Mouse (Mus musculus) intestine, postnatal 0 days (tissue): ENCODE results near the gene Mfrp. TPM values are rescaled to one million over a fixed set of nuclear protein-coding genes. Genes with fewer than 3 reads are reported as not detected.
A peak's percentile ranks its signal among the peaks of the same experiment; 100 is the strongest.

Experiments
- ATAC-seq: fragments of 200-750 bp; cut with Nextera tagmentation; 2 replicates; pipeline ENCODE4 v1.8.0; 2017; ENCODE audit warnings: mild to moderate bottlenecking, moderate TSS enrichment, moderate library complexity
- H3K27ac ChIP-seq: fragments of 300-500 bp; sonication (generic); 2 replicates; pipeline ENCODE4 v1.5.1; 2014; ENCODE audit warnings: mild to moderate bottlenecking, low read depth, low read length, moderate library complexity
- H3K27me3 ChIP-seq: fragments of 300-500 bp; sonication (generic); replicated peaks from 2 replicates; pipeline ENCODE4 v1.6.1; 2014; ENCODE audit warnings: low read length, mixed read lengths; ENCODE audit not compliant: control insufficient read depth, insufficient read depth
- H3K36me3 ChIP-seq: fragments of 300-500 bp; sonication (generic); 2 replicates; pipeline ENCODE4 v1.6.1; 2014; ENCODE audit warnings: mild to moderate bottlenecking, moderate library complexity; ENCODE audit not compliant: control insufficient read depth, insufficient read depth
- H3K4me1 ChIP-seq: fragments of 300-500 bp; sonication (generic); replicated peaks from 2 replicates; pipeline ENCODE4 v1.6.1; 2014; ENCODE audit warnings: antibody characterized with exemption, low read length, mixed read lengths; ENCODE audit not compliant: control insufficient read depth, insufficient read depth
- H3K4me2 ChIP-seq: fragments of 300-500 bp; sonication (generic); replicated peaks from 2 replicates; pipeline ENCODE4 v1.6.1; 2014; ENCODE audit warnings: low read depth, mild to moderate bottlenecking, moderate library complexity
- H3K4me3 ChIP-seq: fragments of 300-500 bp; sonication (generic); 2 replicates; pipeline ENCODE4 v1.5.1; 2014; ENCODE audit warnings: low read depth, low read length
- H3K9ac ChIP-seq: fragments of 300-500 bp; sonication (generic); 2 replicates; pipeline ENCODE4 v1.6.1; 2014; ENCODE audit warnings: mild to moderate bottlenecking, low read depth, low read length
- H3K9me3 ChIP-seq: fragments of 300-500 bp; sonication (generic); 2 replicates; pipeline ENCODE4 v1.6.1; 2016; ENCODE audit warnings: mixed run types; ENCODE audit not compliant: control insufficient read depth
- CTCF ChIP-seq: sonication (generic); IDR thresholded peaks from 2 replicates; pipeline ENCODE4 v1.5.1; 2016; ENCODE audit warnings: low read depth, mild to moderate bottlenecking, control low read depth, antibody characterized with exemption, moderate library complexity
- WGBS: fragments of 180-500 bp; shearing (Covaris S2); extraction: QIAGEN DNeasy Blood & Tissue Kit; methylation state at CpG from one replicate; pipeline ENCODE4 v1.1.7; 2014; 5-methylcytosine and 5-hydroxymethylcytosine counted together
- polyA plus RNA-seq: library from polyadenylated mRNA; unstranded; fragments of >200 nt; fragmentation: Nextera tagmentation; extraction: Ambion mirVana; gene quantifications from 2 replicates; pipeline ENCODE4 v1.2.1, GENCODE M21; 2015

The Mfrp gene
- polyA plus RNA-seq, 1 experiment from 2014 or later = 0.05 TPM

DNA sequence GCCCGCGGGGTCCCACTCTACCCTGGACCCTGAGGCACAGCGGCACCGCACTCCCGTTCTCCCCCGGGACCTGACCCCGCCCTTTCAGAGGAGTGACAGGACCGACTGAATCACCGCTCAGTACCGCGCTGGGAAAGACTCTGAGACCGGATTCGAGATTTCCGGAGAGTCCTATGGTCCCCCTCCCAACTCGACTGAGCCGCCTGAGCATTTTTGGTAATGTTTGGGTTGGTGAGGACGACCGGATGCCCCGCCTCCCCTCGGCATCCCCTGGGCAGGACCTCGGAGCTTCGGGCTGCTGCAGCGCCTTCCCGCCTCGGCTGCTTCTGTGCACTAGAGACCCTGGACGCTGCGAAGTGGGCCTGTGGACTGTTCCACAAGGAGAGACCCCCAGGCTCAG, 28.5 kb downstream of the Mfrp start:
- Histone ChIP-seq H3K4me2 (peak overlapping the region; percentile 62), H3K27ac (peak overlapping the region; percentile 66), H3K4me3 (peak overlapping the region; percentile 39), H3K36me3 (no peaks in the 10 kb centered on the region), H3K27me3 (peaks cover 22% of the 10 kb centered on the region), H3K4me1 (0 out of 2 replicates have a peak, but pooled peaks cover 4% of the 10 kb centered on the region), H3K9me3 (no peaks in the 10 kb centered on the region), H3K9ac (peak overlapping the region; percentile 23)
- peak; percentile 53 for ATAC-seq
- 0 out of 2 replicates have a peak, but pooled peaks have one; percentile 1 for TF ChIP-seq CTCF
- under 1% methylated on average over 27 of the region's 27 CpGs for WGBS

DNA sequence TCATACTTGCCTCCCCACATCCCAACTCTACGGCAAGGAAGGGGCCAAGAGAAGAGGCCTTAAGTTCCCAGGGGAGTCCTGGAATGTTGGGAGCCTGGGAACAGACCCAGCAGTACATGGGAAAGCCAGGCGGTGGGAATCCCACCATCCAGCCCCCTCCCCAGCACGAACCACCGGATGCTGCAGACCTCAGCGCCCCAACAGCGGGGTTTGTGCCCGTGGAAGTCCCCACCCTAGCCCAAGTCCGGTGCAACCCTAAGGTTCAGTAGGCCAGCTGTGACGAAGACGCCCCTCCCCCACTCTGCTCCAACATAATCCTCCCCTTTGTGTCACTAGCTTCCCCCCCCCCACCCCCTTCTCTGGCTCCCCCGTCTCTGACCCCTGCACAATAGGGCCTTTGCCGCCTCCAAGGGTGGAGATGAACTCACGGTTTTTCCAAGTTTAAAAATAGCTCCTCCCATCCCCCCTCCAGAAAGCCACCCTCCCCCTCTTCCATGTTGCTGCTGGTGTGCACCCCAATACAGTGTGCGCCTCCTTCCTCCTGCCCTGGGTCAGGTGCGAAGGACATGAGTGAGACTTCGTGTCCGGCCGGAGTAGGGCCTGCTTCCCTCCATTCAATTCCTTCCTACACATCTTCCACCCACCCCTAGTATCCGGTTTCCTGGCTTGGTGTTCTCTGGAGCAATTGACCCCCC, 29.2 kb downstream of the Mfrp start:
- TF ChIP-seq CTCF = no peak
- Histone ChIP-seq H3K4me2 (peak overlapping the region; percentile 62), H3K4me3 (peak overlapping the region; percentile 39), H3K9ac (no peak overlapping the region), H3K27ac (peak overlapping the region; percentile 66), H3K27me3 (peaks cover 24% of the 10 kb centered on the region), H3K36me3 (no peaks in the 10 kb centered on the region), H3K9me3 (no peaks in the 10 kb centered on the region), H3K4me1 (0 out of 2 replicates have a peak, but pooled peaks cover 4% of the 10 kb centered on the region)
- 31% methylated on average over 19 of the region's 19 CpGs for WGBS
- ATAC-seq = peak; percentile 12; the same call in 1 of the 2 replicates

DNA sequence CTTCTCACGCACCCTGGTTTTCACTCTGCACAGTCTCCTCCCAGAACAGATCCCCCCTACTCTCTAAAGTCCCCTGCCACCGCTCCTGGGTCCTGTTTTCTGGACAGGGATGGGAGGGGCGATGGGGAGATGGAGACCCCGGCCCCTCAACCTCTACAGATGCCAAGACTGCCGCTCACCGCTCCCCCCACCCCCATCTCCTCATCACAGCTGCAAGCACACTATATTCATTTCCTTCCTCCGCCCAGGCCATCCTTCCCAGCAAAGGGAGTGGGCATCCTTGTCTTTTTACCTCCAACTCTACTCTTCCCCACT, 29.7 kb downstream of the Mfrp start:
- Histone ChIP-seq H3K27me3 (peaks cover 27% of the 10 kb centered on the region), H3K9ac (no peak overlapping the region), H3K36me3 (no peaks in the 10 kb centered on the region; the same call in 1 of the 2 replicates), H3K4me1 (0 out of 2 replicates have a peak, but pooled peaks cover 2% of the 10 kb centered on the region), H3K9me3 (no peaks in the 10 kb centered on the region), H3K4me2 (no peak overlapping the region), H3K4me3 (no peak overlapping the region), H3K27ac (peak overlapping the region; percentile 66; the same call in 1 of the 2 replicates)
- no peak for ATAC-seq
- 51% methylated on average over 7 of the region's 7 CpGs for WGBS
- TF ChIP-seq CTCF = no peak

DNA sequence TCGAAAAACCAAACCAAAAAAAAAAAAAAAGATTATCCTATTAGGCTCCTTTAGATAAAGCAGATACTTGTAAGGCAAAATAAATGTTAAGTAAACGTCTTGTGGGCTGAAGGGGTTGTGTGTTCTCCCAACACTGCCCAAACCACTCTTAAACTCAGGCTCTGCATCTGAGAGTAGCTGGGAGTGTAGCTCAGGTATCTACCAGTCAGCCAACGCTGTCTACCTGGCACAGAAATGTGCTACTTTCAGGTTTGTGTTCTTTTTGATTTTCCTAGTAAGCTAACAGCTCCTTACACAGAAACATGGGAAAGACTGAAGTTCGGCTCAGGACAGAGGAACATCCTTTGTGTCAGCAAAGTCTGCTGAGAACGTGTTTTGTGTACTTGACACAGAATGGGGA, 30.7 kb downstream of the Mfrp start:
- Histone ChIP-seq H3K27me3 (peaks cover 29% of the 10 kb centered on the region), H3K4me2 (no peak overlapping the region), H3K36me3 (no peaks in the 10 kb centered on the region; the same call in 1 of the 2 replicates), H3K27ac (no peak overlapping the region), H3K4me3 (no peak overlapping the region), H3K9ac (no peak overlapping the region), H3K4me1 (no peaks in the 10 kb centered on the region), H3K9me3 (no peaks in the 10 kb centered on the region)
- ATAC-seq = no peak
- TF ChIP-seq CTCF = no peak
- 65% methylated on average over 5 of the region's 5 CpGs for WGBS

DNA sequence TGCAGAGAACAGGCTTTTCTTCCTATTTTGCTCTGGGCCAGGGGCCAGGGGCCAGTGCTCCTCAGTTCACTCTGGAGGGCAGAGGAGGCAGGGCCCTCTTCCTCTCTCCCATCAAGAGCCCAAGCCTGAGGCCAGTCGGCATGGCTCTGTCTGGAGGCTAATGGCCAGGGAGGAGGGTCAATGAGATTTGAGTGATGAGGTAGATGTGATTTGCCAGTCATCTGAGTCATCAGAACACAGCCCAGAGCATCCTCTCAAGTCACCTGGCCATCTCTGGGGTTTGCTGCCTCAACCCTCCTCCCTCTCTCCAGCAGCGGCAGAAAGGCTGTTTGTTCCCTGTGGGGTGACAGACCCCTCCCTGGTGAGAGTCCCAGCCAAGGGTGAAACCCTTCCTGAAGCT, 31.8 kb downstream of the Mfrp start:
- Histone ChIP-seq H3K4me1 (no peaks in the 10 kb centered on the region), H3K9ac (0 out of 2 replicates have a peak overlapping the region, but pooled peaks have one; percentile 66), H3K4me3 (peak overlapping the region; percentile 65; the same call in 1 of the 2 replicates), H3K27ac (peak overlapping the region; percentile 73; the same call in 1 of the 2 replicates), H3K4me2 (peak overlapping the region; percentile 86), H3K27me3 (peaks cover 29% of the 10 kb centered on the region), H3K9me3 (no peaks in the 10 kb centered on the region), H3K36me3 (no peaks in the 10 kb centered on the region; the same call in 1 of the 2 replicates)
- 31% methylated on average over 2 of the region's 2 CpGs for WGBS
- no peak for ATAC-seq
- TF ChIP-seq CTCF = no peak

DNA sequence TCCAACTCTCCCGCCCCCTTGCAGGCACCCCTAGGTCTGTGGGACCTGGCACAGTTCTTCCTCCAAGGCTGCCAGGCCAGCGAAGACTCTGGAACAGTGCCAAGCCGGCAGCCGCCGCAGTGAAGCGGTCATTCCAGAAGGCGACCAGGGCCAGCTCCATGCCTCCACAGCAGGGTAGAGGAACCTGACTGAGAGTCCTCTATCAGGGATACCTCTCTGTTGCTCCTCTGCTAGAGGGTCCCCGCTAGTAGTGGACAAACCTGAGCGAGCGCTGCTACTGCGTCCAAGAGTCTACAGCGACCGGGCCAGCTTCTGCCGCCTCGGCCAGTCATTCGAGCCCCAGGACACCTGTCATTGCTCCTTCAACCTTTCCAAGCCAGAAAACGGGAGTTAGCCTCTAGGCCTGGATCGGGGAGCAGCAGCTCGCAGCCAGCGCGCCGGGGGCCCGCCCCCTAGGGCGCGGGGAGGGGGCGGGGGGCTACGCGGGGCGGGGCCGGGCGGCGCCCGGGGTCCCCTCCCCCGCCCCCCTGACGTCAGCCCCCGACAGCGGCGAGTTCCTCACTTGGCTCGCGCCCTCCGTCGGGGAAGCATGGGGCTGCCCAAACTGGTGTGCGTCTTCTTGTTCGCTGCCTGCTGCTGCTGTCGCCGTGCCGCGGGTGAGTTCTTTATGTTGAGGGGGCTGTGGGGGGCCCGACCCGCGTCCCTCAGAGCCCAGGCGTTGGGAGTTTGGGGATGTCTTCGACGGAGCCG, 32.7 kb downstream of the Mfrp start, which contains the start of gene Mcam:
Gene Mcam, plus strand, starts transcription at position 369 of the 750 bp plus-strand sequence.
- WGBS = 2% methylated on average over 43 of the region's 55 CpGs

More for the DNA sequence above, 32.7 kb downstream of the Mfrp start, which contains the start of gene Mcam:
- H3K27ac ChIP-seq = peak within 1 kb of the TSS; percentile 73
- TF ChIP-seq CTCF = no peak
- peaks cover 29% of the 10 kb centered on the region for H3K27me3 ChIP-seq
- H3K36me3 ChIP-seq = peaks cover 6% of the 10 kb centered on the region; the same call in 1 of the 2 replicates
- peak within 1 kb of the TSS; percentile 66 for H3K9ac ChIP-seq
- peak within 1 kb of the TSS; percentile 65 for H3K4me3 ChIP-seq
- no peaks in the 10 kb centered on the region for H3K4me1 ChIP-seq
- no peak for ATAC-seq
- H3K4me2 ChIP-seq = peak within 1 kb of the TSS; percentile 86
- H3K9me3 ChIP-seq = no peaks in the 10 kb centered on the region
